Comparison of ENCODE assay signal across 10 mouse cellular contexts in the genomic region with DNA sequence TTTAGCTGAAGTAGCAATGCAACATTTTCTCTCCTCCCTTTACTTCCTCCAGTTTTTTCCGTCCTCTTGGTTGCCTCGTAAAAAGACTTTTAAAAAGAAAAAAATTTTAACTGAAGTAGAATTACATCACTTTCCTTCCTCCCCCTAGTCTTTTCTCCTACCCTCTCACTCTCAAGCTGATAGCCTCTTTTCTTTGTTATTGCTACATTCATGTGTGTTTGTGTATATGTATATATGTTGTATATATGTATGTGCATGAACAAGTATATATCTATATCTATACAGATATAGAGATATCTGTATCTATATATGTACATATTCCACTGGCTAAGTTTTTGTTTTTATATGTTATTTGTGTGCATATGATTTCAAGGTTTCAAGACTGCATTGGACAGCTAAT. TPM values are rescaled to one million over a fixed set of nuclear protein-coding genes. Genes with fewer than 3 reads are reported as not detected.
A peak's percentile ranks its signal among the peaks of the same experiment; 100 is the strongest.
DNase-seq lines count a peak whose midpoint lies in the region; ATAC-seq and TF ChIP-seq lines count a peak whose summit lies in the region.
"Had no signal": no experiment of that assay in that cellular context is flagged by ENCODE, and none has a peak within 500 bp of the region (broad histone marks: within the 10 kb centered on the region; RNA-seq: fewer than 3 reads in every experiment).

No protein-coding gene starts in this region.

- no peak for TF ChIP-seq POLR2A in lung, adult 2 months (IDR thresholded peaks at IDR 0.05; ENCODE audit: borderline replicate concordance, extremely low read depth, low read depth, low read length)

- 0% methylated on average over 2 of the region's 2 CpGs for WGBS in lung, adult 2 months
- 0% methylated on average over 2 of the region's 2 CpGs for WGBS in embryonic facial prominence, embryonic 15.5 days
- 0% methylated on average over 2 of the region's 2 CpGs for WGBS in limb, embryonic 11.5 days
- 2% methylated on average over 2 of the region's 2 CpGs for WGBS in neural tube, embryonic 14.5 days

- H3K4me3 ChIP-seq in lung, adult 2 months (replicated peaks; ENCODE audit: extremely low read depth, low read depth, low read length), result peak overlapping the region; percentile 100
- peak overlapping the region; percentile 89 for H3K4me3 ChIP-seq in embryonic facial prominence, embryonic 15.5 days (replicated peaks)
- H3K4me3 ChIP-seq in limb, embryonic 11.5 days (ENCODE audit: low read depth, low read length), result peak overlapping the region; percentile 87
- peak overlapping the region; percentile 93 for H3K4me3 ChIP-seq in neural tube, embryonic 14.5 days (ENCODE audit: low read depth, low read length)

- no peak for TF ChIP-seq CTCF in lung, adult 2 months (IDR thresholded peaks at IDR 0.05; ENCODE audit: insufficient read depth, low read length)

- H3K9me3 ChIP-seq in embryonic facial prominence, embryonic 15.5 days (replicated peaks), result no peaks in the 10 kb centered on the region
- no peaks in the 10 kb centered on the region for H3K9me3 ChIP-seq in limb, embryonic 11.5 days (ENCODE audit: control insufficient read depth, low read length)
- H3K9me3 ChIP-seq in neural tube, embryonic 14.5 days (ENCODE audit: control insufficient read depth, low read length), result no peaks in the 10 kb centered on the region

- no peak for ATAC-seq in embryonic facial prominence, embryonic 15.5 days (ENCODE audit: insufficient number of reproducible peaks, low FRiP score, low TSS enrichment, low read depth)
- no peak; the same call in 1 of the 2 replicates for ATAC-seq in limb, embryonic 11.5 days (ENCODE audit: insufficient number of reproducible peaks, low FRiP score, low TSS enrichment, low read depth)
- peak; percentile 29; the same call in 1 of the 2 replicates for ATAC-seq in neural tube, embryonic 14.5 days (ENCODE audit: low read depth)

- H3K9ac ChIP-seq in embryonic facial prominence, embryonic 15.5 days, result peak overlapping the region; percentile 81
- no peak overlapping the region; the same call in 1 of the 2 replicates for H3K9ac ChIP-seq in limb, embryonic 11.5 days (ENCODE audit: low read length)
- peak overlapping the region; percentile 80 for H3K9ac ChIP-seq in neural tube, embryonic 14.5 days (replicated peaks; ENCODE audit: low read depth, low read length)

- peaks cover 2% of the 10 kb centered on the region; the same call in 1 of the 2 replicates for H3K4me1 ChIP-seq in lung, adult 2 months (ENCODE audit: control insufficient read depth, insufficient read depth, low read length)
- H3K4me1 ChIP-seq in embryonic facial prominence, embryonic 15.5 days, result peaks cover 16% of the 10 kb centered on the region
- H3K4me1 ChIP-seq in limb, embryonic 11.5 days (ENCODE audit: control insufficient read depth, insufficient read depth, low read length), result no peaks in the 10 kb centered on the region
- peaks cover 11% of the 10 kb centered on the region for H3K4me1 ChIP-seq in neural tube, embryonic 14.5 days (ENCODE audit: control insufficient read depth, insufficient read depth, low read length)

- DNase-seq in lung, adult 2 months, result no peak
- no peak for DNase-seq in lung, postnatal 4 days
- no peak for DNase-seq in limb, embryonic 11.5 days (ENCODE audit: low spot score)
- DNase-seq in B cell, adult 2 months, result no peak
- DNase-seq in ovary, postnatal 14 days (ENCODE audit: low spot score), result no peak
- DNase-seq in layer of hippocampus, postnatal 10 days (ENCODE audit: low spot score in 2 of 2), result no peak

- H3K27ac ChIP-seq in embryonic facial prominence, embryonic 15.5 days (replicated peaks), result peak overlapping the region; percentile 66; the same call in 1 of the 2 replicates
- H3K27ac ChIP-seq in limb, embryonic 11.5 days (replicated peaks; ENCODE audit: low read depth, low read length), result no peak overlapping the region
- no peak overlapping the region; the same call in 1 of the 2 replicates for H3K27ac ChIP-seq in neural tube, embryonic 14.5 days (ENCODE audit: low read depth, low read length)

- H3K4me2 ChIP-seq in embryonic facial prominence, embryonic 15.5 days (replicated peaks), result peak overlapping the region; percentile 52
- H3K4me2 ChIP-seq in limb, embryonic 11.5 days (ENCODE audit: low read depth, severe bottlenecking), result peak overlapping the region; percentile 64; the same call in 1 of the 2 replicates
- peak overlapping the region; percentile 87 for H3K4me2 ChIP-seq in neural tube, embryonic 14.5 days (ENCODE audit: low read depth, low read length)

- no peaks in the 10 kb centered on the region for H3K27me3 ChIP-seq in embryonic facial prominence, embryonic 15.5 days
- no peaks in the 10 kb centered on the region for H3K27me3 ChIP-seq in limb, embryonic 11.5 days (ENCODE audit: control insufficient read depth, insufficient read depth, low read length)
- H3K27me3 ChIP-seq in neural tube, embryonic 14.5 days (ENCODE audit: control insufficient read depth, insufficient read depth, low read length), result no peaks in the 10 kb centered on the region

- peaks cover 12% of the 10 kb centered on the region for H3K36me3 ChIP-seq in embryonic facial prominence, embryonic 15.5 days
- H3K36me3 ChIP-seq in limb, embryonic 11.5 days (ENCODE audit: control insufficient read depth, insufficient read depth, low read length), result no peaks in the 10 kb centered on the region
- peaks cover 6% of the 10 kb centered on the region; the same call in 1 of the 2 replicates for H3K36me3 ChIP-seq in neural tube, embryonic 14.5 days (ENCODE audit: control insufficient read depth, insufficient read depth, low read length)

RNA-seq across cellular contexts. Expression of a gene that starts 0.3 kb away (rescaled TPM):
- polyA plus RNA-seq in lung, adult 2 months (2012; rRNA removed), result 18.2 and 18.7 TPM in 2 replicates
- polyA plus RNA-seq in embryonic facial prominence, embryonic 15.5 days (2015; fragmentation: Nextera tagmentation; extraction: Ambion mirVana), result 83.5 and 86.6 TPM in 2 replicates
- polyA plus RNA-seq in limb, embryonic 11.5 days (2014; fragmentation: Nextera tagmentation; extraction: Ambion mirVana), result 94.2 and 97.2 TPM in 2 replicates
- 66.5 and 70.2 TPM in 2 replicates for polyA plus RNA-seq in neural tube, embryonic 14.5 days (2014; fragmentation: Nextera tagmentation; extraction: Ambion mirVana)
- total RNA-seq in layer of hippocampus, postnatal 10 days (2021), result 10 to 100 TPM; 41.7 to 42.0 TPM

RNA-seq across cellular contexts. Expression of a gene that starts 38.0 kb away (rescaled TPM):
- 0.31 and 0.73 TPM in 2 replicates for polyA plus RNA-seq in lung, adult 2 months (2012; rRNA removed)
- 3.0 and 3.4 TPM in 2 replicates for polyA plus RNA-seq in embryonic facial prominence, embryonic 15.5 days (2015; fragmentation: Nextera tagmentation; extraction: Ambion mirVana)
- polyA plus RNA-seq in limb, embryonic 11.5 days (2014; fragmentation: Nextera tagmentation; extraction: Ambion mirVana), result 5.4 and 5.7 TPM in 2 replicates
- polyA plus RNA-seq in neural tube, embryonic 14.5 days (2014; fragmentation: Nextera tagmentation; extraction: Ambion mirVana), result 4.1 and 4.6 TPM in 2 replicates
- total RNA-seq in layer of hippocampus, postnatal 10 days (2021), result 1 to 10 TPM; 1.4 to 1.7 TPM

RNA-seq across cellular contexts. Expression of a gene that starts 40.2 kb away (rescaled TPM):
- polyA plus RNA-seq in lung, adult 2 months (2012; rRNA removed), result 1.1 and 1.8 TPM in 2 replicates
- polyA plus RNA-seq in embryonic facial prominence, embryonic 15.5 days (2015; fragmentation: Nextera tagmentation; extraction: Ambion mirVana), result 10.9 and 11.3 TPM in 2 replicates
- 20.2 and 20.3 TPM in 2 replicates for polyA plus RNA-seq in limb, embryonic 11.5 days (2014; fragmentation: Nextera tagmentation; extraction: Ambion mirVana)
- polyA plus RNA-seq in neural tube, embryonic 14.5 days (2014; fragmentation: Nextera tagmentation; extraction: Ambion mirVana), result 11.4 and 13.3 TPM in 2 replicates
- total RNA-seq in layer of hippocampus, postnatal 10 days (2021), result 10 to 100 TPM in 1 of 2 experiments, 1 to 10 TPM in 1; 9.9 to 10.2 TPM

RNA-seq across cellular contexts. Expression of a gene that starts 50.7 kb away (rescaled TPM):
- 12.9 and 21.4 TPM in 2 replicates for polyA plus RNA-seq in lung, adult 2 months (2012; rRNA removed)
- polyA plus RNA-seq in embryonic facial prominence, embryonic 15.5 days (2015; fragmentation: Nextera tagmentation; extraction: Ambion mirVana), result 27.5 and 33.6 TPM in 2 replicates
- polyA plus RNA-seq in limb, embryonic 11.5 days (2014; fragmentation: Nextera tagmentation; extraction: Ambion mirVana), result 22.0 and 25.6 TPM in 2 replicates
- 23.0 and 25.3 TPM in 2 replicates for polyA plus RNA-seq in neural tube, embryonic 14.5 days (2014; fragmentation: Nextera tagmentation; extraction: Ambion mirVana)
- 10 to 100 TPM; 26.9 to 29.4 TPM for total RNA-seq in layer of hippocampus, postnatal 10 days (2021)

RNA-seq across cellular contexts. Expression of a gene that starts 56.1 kb away (rescaled TPM):
- not detected in 2 replicates for polyA plus RNA-seq in lung, adult 2 months (2012; rRNA removed)
- not detected in 2 replicates for polyA plus RNA-seq in embryonic facial prominence, embryonic 15.5 days (2015; fragmentation: Nextera tagmentation; extraction: Ambion mirVana)
- polyA plus RNA-seq in limb, embryonic 11.5 days (2014; fragmentation: Nextera tagmentation; extraction: Ambion mirVana), result not detected in 2 replicates
- not detected in 2 replicates for polyA plus RNA-seq in neural tube, embryonic 14.5 days (2014; fragmentation: Nextera tagmentation; extraction: Ambion mirVana)
- total RNA-seq in layer of hippocampus, postnatal 10 days (2021), result not detected
- total RNA-seq: adrenal gland, postnatal 10 days had no signal
- polyA plus RNA-seq: large intestine, adult 2 months had no signal
